In genomic region chr1:86434439-86435201, GRCm38 (mm10) we compare ENCODE assay signal across 8 mouse cellular contexts. TPM values are rescaled to one million over a fixed set of nuclear protein-coding genes. Genes with fewer than 3 reads are reported as not detected.
DNase-seq lines count a peak whose midpoint lies in the region; ATAC-seq lines count a peak whose summit lies in the region.

No protein-coding gene starts in this region.

- peak overlapping the region; percentile 78 for H3K9ac ChIP-seq in intestine, embryonic 14.5 days (ENCODE audit: low read length)

- peaks cover 37% of the 10 kb centered on the region for H3K4me1 ChIP-seq in intestine, embryonic 14.5 days (replicated peaks; ENCODE audit: control insufficient read depth, insufficient read depth, low read length)

- H3K36me3 ChIP-seq in intestine, embryonic 14.5 days (ENCODE audit: control insufficient read depth, insufficient read depth, low read length), result no peaks in the 10 kb centered on the region

- no peaks in the 10 kb centered on the region for H3K27me3 ChIP-seq in intestine, embryonic 14.5 days (replicated peaks; ENCODE audit: control insufficient read depth, insufficient read depth, low read length)

- peak; percentile 97 for DNase-seq in adipocyte (ENCODE audit: low spot score)
- peak; percentile 100 for DNase-seq in embryo, embryonic 10 days (ENCODE audit: low spot score)
- peak; percentile 99 for DNase-seq in gastrocnemius, postnatal 14 days
- DNase-seq in intestine, embryonic 14.5 days (ENCODE audit: low spot score), result peak; percentile 100
- peak; percentile 99 for DNase-seq in left cerebral cortex, postnatal 14 days (ENCODE audit: low spot score in 2 of 2)
- DNase-seq in mesoderm, embryonic 11.5 days (ENCODE audit: low read depth, low spot score), result peak; percentile 100
- peak; percentile 99 for DNase-seq in right cerebral cortex, postnatal 36 days (ENCODE audit: low spot score in 2 of 2)
- peak; percentile 98 for DNase-seq in yolk sac, embryonic 10.5 days (ENCODE audit: low spot score)

- peak overlapping the region; percentile 42 for H3K4me3 ChIP-seq in intestine, embryonic 14.5 days (ENCODE audit: low read depth, low read length)

- peak overlapping the region; percentile 99 for H3K27ac ChIP-seq in intestine, embryonic 14.5 days (ENCODE audit: low read depth)

- WGBS in intestine, embryonic 14.5 days, result 3% methylated on average over 45 of the region's 46 CpGs

- H3K4me2 ChIP-seq in intestine, embryonic 14.5 days (ENCODE audit: low read length), result peak overlapping the region; percentile 71

- intact Hi-C loops in gastrocnemius, postnatal 14 days (cut with DNase I; ENCODE audit: low total_unique reads), result no loop called here
- intact Hi-C loops in left cerebral cortex, postnatal 14 days (cut with DNase I), result loop anchor here (5.0 kb wide), 1 partner anchor 47 kb away; no protein-coding TSS in a partner anchor

- peak; percentile 89 for ATAC-seq in intestine, embryonic 14.5 days (replicated peaks; ENCODE audit: low FRiP score, low TSS enrichment, low read depth)

- no peaks in the 10 kb centered on the region for H3K9me3 ChIP-seq in intestine, embryonic 14.5 days (ENCODE audit: control insufficient read depth, low read length)

RNA-seq across cellular contexts. Expression of gene Tex44, which starts 8.5 kb away (rescaled TPM):
- not detected for total RNA-seq in gastrocnemius, postnatal 14 days (2021)
- not detected in 2 replicates for polyA plus RNA-seq in intestine, embryonic 14.5 days (2014; fragmentation: Nextera tagmentation; extraction: Ambion mirVana)
- not detected for total RNA-seq in left cerebral cortex, postnatal 14 days (2021)

RNA-seq across cellular contexts. Expression of gene Nmur1, which starts 8.6 kb away (rescaled TPM):
- not detected for total RNA-seq in gastrocnemius, postnatal 14 days (2021)
- not detected in 2 replicates for polyA plus RNA-seq in intestine, embryonic 14.5 days (2014; fragmentation: Nextera tagmentation; extraction: Ambion mirVana)
- total RNA-seq in left cerebral cortex, postnatal 14 days (2021), result under 1 TPM; 0.25 to 0.53 TPM

Comparison
In these comparisons a context has a peak if more than half of its experiments do, and no peak if none do; other contexts are left out.
1. Peak in every context shown above with its lines: DNase-seq, ATAC-seq, H3K4me3 ChIP-seq and H3K27ac ChIP-seq.